Mouse (Mus musculus) brain, adult 10 weeks (tissue): ENCODE results near the gene Klrb1a. TPM values are rescaled to one million over a fixed set of nuclear protein-coding genes. Genes with fewer than 3 reads are reported as not detected.

Source experiments
- polyA plus RNA-seq: library from polyadenylated mRNA; stranded (reverse); fragments of 350-450 nt; fragmentation: Illumina TruSeq; extraction: RNeasy Lipid Tissue Mini Kit (QIAGEN cat#74804); gene quantifications from one replicate; pipeline ENCODE4 v1.2.3, GENCODE M21; 2015; ENCODE audit warnings: low read depth, low replicate concordance

The Klrb1a gene
- polyA plus RNA-seq = not detected

DNA sequence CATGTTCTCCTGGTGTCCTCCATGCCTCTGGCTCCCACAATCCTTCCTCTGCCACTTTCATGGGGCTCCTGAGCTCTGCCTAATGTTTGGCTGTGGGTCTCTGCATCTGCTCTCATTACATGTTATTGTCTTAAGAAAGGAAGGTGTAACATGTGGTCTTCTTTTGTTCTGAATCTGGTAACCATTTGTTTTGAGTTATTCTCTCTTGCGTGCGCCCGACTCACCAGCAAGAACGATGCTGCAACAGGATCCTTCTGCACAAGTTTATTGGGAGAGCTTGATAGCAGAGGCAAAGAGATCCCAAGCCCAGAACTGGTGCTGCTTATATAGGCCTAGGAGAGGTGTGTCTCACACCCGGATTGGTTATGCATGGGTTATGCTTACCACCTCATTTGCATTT is at the start of gene Klrb1a:
Gene Klrb1a, minus strand, starts transcription at position 101 of the 400 bp plus-strand sequence.

DNA sequence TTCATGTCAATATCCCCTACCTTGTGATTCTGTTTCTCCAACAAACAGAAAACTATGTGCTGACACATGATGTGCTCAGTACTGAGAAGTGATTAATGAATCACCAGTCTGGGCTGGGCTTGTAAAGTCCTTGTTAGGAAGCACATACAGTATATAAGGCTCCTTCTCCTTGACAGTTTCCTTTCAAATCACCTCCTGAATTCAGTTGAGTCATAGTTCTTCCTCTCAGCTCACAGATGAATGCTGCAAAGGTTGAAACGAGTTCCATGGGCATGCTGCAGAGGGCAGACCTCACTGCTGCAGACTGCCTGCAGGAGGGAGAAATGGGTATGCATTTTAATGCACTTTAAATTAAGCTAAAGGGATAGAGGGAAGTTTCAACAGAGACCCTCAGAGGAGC is 38.9 kb upstream of the Klrb1a start, which contains the start of gene Clec2h:
Gene Clec2h, plus strand, starts transcription at position 180 of the 400 bp plus-strand sequence.

DNA sequence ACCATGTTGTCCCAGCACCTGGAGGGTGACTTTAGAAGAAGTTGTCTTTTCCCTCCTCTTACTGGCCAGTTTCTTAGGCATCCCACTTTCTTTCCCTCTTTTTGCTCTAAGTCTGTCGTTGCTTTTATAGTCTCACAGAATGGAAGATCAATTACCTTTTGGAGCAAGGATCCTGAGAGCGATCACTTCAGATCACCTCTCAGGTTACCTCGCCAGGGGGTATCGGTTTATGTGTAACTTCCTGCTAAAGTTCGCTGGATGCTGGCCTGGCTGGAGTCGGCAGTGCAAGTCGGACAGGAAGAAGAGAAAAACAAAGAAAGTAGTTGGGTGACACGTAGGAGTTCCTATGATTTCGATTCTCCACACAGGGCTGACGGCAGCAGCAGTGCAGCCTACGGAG is 41.8 kb downstream of the Klrb1a start, which contains the start of gene A2ml1:
Gene A2ml1, minus strand, starts transcription at position 101 of the 400 bp plus-strand sequence.

Other genes with a start within 250 kb of the Klrb1a start
- gene Tex52, start 248.1 kb downstream of the Klrb1a start, polyA plus RNA-seq = 2.7 TPM
- not detected for gene Gm44596, start 248.0 kb downstream of the Klrb1a start, polyA plus RNA-seq
- gene Nrip2, start 224.2 kb downstream of the Klrb1a start, polyA plus RNA-seq = 29.4 TPM
- gene Itfg2, start 198.6 kb downstream of the Klrb1a start, polyA plus RNA-seq = 31.2 TPM
- gene Fkbp4, start 184.9 kb downstream of the Klrb1a start, polyA plus RNA-seq = 150 TPM
- gene Pzp, start 96.8 kb downstream of the Klrb1a start, polyA plus RNA-seq = 0.54 TPM
- 32.5 TPM for gene A2ml1, start 41.9 kb downstream of the Klrb1a start, polyA plus RNA-seq
- not detected for gene Clec2h, start 38.9 kb upstream of the Klrb1a start, polyA plus RNA-seq
- not detected for gene Klrb1, start 99.5 kb upstream of the Klrb1a start, polyA plus RNA-seq
- gene Klrb1c, start 165.7 kb upstream of the Klrb1a start, polyA plus RNA-seq = not detected
- not detected for gene Gm44511, start 202.8 kb upstream of the Klrb1a start, polyA plus RNA-seq
- gene Klrb1b, start 202.8 kb upstream of the Klrb1a start, polyA plus RNA-seq = not detected